In the genomic region with DNA sequence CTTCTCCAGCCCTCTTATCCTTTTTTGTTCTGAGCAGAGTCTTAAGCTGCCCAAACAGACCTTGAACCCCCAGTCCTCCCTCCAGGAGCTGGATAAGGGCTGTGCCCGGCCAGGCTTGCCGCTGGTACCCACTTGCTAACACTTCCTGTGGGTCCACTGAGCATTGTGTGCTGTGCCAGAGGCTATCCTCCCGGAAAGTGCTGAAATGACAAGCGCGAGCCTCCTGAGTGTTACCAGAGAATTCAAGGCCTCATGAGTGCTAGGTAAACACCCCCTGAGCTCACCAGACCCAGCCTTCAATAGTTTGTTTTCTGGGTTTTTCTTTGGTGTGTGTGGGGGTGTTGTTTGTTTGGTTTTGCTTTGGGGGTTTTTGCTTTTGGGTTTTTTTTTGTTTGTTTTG, we compare ENCODE assay signal across 16 mouse cellular contexts. TPM values are rescaled to one million over a fixed set of nuclear protein-coding genes. Genes with fewer than 3 reads are reported as not detected.
"Had no signal": no experiment of that assay in that cellular context is flagged by ENCODE, and none has a peak within 500 bp of the region (broad histone marks: within the 10 kb centered on the region; RNA-seq: fewer than 3 reads in every experiment).

No protein-coding gene starts in this region.

- H3K9ac ChIP-seq: limb, embryonic 13.5 days; liver, embryonic 14.5 days; midbrain, embryonic 12.5 days; neural tube, embryonic 15.5 days had no signal

- H3K4me2 ChIP-seq: limb, embryonic 13.5 days; midbrain, embryonic 12.5 days; neural tube, embryonic 15.5 days had no signal

- H3K4me3 ChIP-seq: limb, embryonic 13.5 days; midbrain, embryonic 12.5 days; myocyte; neural tube, embryonic 15.5 days had no signal

- ATAC-seq: hindbrain, postnatal 0 days had no signal

- DNase-seq: kidney, adult 11 months; kidney, adult 9 months; kidney, postnatal 36 days; layer of hippocampus, adult 9-11 months; layer of hippocampus, postnatal 36 days; right cerebral cortex, adult 18-20 months; right cerebral cortex, postnatal 25 days; thymus, postnatal 36 days had no signal

- H3K36me3 ChIP-seq: limb, embryonic 13.5 days; midbrain, embryonic 12.5 days; neural tube, embryonic 15.5 days had no signal

- H3K27ac ChIP-seq: hindbrain, postnatal 0 days; kidney, postnatal 0 days; limb, embryonic 13.5 days; liver, embryonic 14.5 days; midbrain, embryonic 12.5 days; neural tube, embryonic 15.5 days had no signal

- H3K9me3 ChIP-seq: limb, embryonic 13.5 days; midbrain, embryonic 12.5 days; neural tube, embryonic 15.5 days had no signal

RNA-seq across cellular contexts. Expression of a gene that starts 33.9 kb away (rescaled TPM):
- polyA plus RNA-seq: hindbrain, postnatal 0 days; liver, adult 2 months had no signal
